Mouse (Mus musculus) brain, embryonic 14.5 days (tissue): ENCODE results near the gene Rprd2.

Source experiments
- CTCF ChIP-seq: fragments of 200-500 bp; IDR thresholded peaks from 2 replicates; pipeline ENCODE4 v1.5.1; 2012; ENCODE audit warnings: inconsistent platforms, mild to moderate bottlenecking, moderate library complexity, borderline replicate concordance; ENCODE audit not compliant: insufficient read depth, insufficient read length; ENCODE audit errors: extremely low read depth
- POLR2A ChIP-seq: fragments of 200-500 bp; IDR thresholded peaks from 2 replicates; pipeline ENCODE4 v1.6.1; 2012; ENCODE audit warnings: mild to moderate bottlenecking, inconsistent platforms, borderline replicate concordance; ENCODE audit not compliant: poor library complexity, insufficient read depth, insufficient read length, severe bottlenecking; ENCODE audit errors: extremely low read depth

DNA sequence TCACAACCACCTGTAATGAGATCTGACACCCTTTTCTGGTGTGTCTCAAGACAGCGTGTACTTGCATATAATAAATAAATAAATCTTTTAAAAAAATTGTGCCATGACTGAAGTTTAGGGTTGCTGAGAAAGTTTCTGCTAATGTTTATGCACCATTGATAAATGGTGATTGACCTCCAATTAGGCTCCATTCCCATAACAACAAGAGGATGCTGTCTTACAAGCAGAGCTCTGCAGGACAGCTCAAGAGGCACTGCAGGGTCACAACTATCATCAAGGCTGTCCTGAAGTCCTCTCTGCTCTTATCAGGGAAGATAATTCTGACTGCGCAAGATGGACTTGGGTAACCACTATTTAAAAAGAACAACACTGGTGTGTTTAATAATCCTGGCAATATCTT is 100.5 kb downstream of the Rprd2 start:
- TF ChIP-seq CTCF (no peak), POLR2A (no peak)
